Mouse (Mus musculus) stomach, postnatal 0 days (tissue): ENCODE results near the gene Olfr1463.

Experiments used
- CTCF ChIP-seq: IDR thresholded peaks from 2 replicates; pipeline ENCODE4 v1.5.1; 2016; ENCODE audit warnings: antibody characterized with exemption, low read depth, mild to moderate bottlenecking, moderate library complexity
- EP300 ChIP-seq: optimal IDR thresholded peaks from 2 replicates; pipeline ENCODE3; 2016; ENCODE audit warnings: antibody characterized with exemption

DNA sequence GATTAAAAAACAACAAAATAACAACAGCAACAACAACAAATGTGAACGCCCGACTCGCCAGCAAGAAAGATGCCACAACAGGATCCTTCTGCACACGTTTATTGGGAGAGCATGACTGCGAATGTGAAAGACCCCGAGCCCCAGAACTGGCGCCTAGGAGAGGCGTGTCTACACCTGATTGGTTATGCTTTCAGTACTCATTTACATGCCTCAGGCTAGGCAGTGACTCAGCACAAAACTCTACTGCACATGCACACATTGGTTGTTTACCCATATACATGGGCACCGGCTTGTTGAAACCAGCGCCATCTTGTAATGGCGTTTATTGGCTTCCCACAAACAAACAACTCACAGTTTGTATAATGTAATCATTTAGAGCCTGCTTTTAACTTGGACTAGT, 9.5 kb upstream of the Olfr1463 start:
- TF ChIP-seq CTCF: no peak
- TF ChIP-seq EP300: no peak
